ENCODE assay signal across 11 mouse cellular contexts in the genomic region with DNA sequence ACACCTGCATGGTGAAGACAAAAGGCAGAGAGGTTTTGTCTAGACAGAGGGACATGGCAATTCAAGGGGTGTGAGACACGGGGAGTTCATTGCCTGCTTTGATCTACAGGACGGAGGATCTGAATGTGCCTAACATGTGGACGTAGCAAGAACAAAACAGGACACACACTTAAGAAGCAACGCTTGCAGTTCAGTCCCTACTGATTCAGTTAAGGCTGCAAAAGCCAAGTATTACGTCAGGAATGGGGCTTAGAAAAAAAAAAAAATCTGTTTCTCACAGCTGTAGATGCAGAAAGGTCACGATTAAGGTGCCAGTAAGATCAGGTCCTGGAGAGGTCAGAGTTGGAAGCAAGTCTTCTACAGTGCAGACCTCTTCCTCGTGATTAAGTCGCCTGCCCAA. TPM values are rescaled to one million over a fixed set of nuclear protein-coding genes. Genes with fewer than 3 reads are reported as not detected.
DNase-seq lines count a peak whose midpoint lies in the region; ATAC-seq and TF ChIP-seq lines count a peak whose summit lies in the region.
"Had no signal": no experiment of that assay in that cellular context is flagged by ENCODE, and none has a peak within 500 bp of the region (broad histone marks: within the 10 kb centered on the region; RNA-seq: fewer than 3 reads in every experiment).

No protein-coding gene starts in this region.

- TF ChIP-seq EP300 in heart, adult 2 months (IDR thresholded peaks at IDR 0.05; ENCODE audit: insufficient read depth, low read depth, low read length), result no peak
- TF ChIP-seq EP300 in stomach, postnatal 0 days (optimal IDR thresholded peaks at IDR 0.05), result no peak

- no peaks in the 10 kb centered on the region; the same call in 1 of the 2 replicates for H3K4me1 ChIP-seq in heart, adult 2 months (ENCODE audit: control insufficient read depth, insufficient read depth, low read length)
- H3K4me1 ChIP-seq in heart, embryonic 10.5 days, result peaks cover 9% of the 10 kb centered on the region; the same call in 1 of the 2 replicates
- H3K4me1 ChIP-seq in stomach, embryonic 14.5 days (ENCODE audit: control insufficient read depth, insufficient read depth, low read length), result peaks cover 10% of the 10 kb centered on the region; the same call in 1 of the 2 replicates
- no peaks in the 10 kb centered on the region for H3K4me1 ChIP-seq in stomach, postnatal 0 days (replicated peaks; ENCODE audit: control insufficient read depth, insufficient read depth)
- peaks cover 11% of the 10 kb centered on the region; the same call in 1 of the 2 replicates for H3K4me1 ChIP-seq in limb, embryonic 14.5 days (ENCODE audit: control insufficient read depth, insufficient read depth, low read length)
- no peaks in the 10 kb centered on the region for H3K4me1 ChIP-seq in liver, embryonic 11.5 days (replicated peaks; ENCODE audit: control insufficient read depth, insufficient read depth, low read length)

- H3K36me3 ChIP-seq in heart, adult 2 months (ENCODE audit: control insufficient read depth, insufficient read depth, low read length), result no peaks in the 10 kb centered on the region
- no peaks in the 10 kb centered on the region for H3K36me3 ChIP-seq in heart, embryonic 10.5 days
- H3K36me3 ChIP-seq in stomach, embryonic 14.5 days (ENCODE audit: control insufficient read depth, insufficient read depth, low read length), result no peaks in the 10 kb centered on the region
- no peaks in the 10 kb centered on the region for H3K36me3 ChIP-seq in stomach, postnatal 0 days (ENCODE audit: control insufficient read depth, insufficient read depth, low read length)
- H3K36me3 ChIP-seq in limb, embryonic 14.5 days (ENCODE audit: control insufficient read depth, insufficient read depth, low read length), result no peaks in the 10 kb centered on the region
- H3K36me3 ChIP-seq in liver, embryonic 11.5 days (ENCODE audit: control insufficient read depth, insufficient read depth, low read length), result no peaks in the 10 kb centered on the region
- H3K36me3 ChIP-seq: embryonic facial prominence, embryonic 13.5 days had no signal

- TF ChIP-seq CTCF in heart, adult 2 months (IDR thresholded peaks at IDR 0.05), result no peak
- TF ChIP-seq CTCF in stomach, postnatal 0 days (IDR thresholded peaks at IDR 0.05; ENCODE audit: low read depth), result no peak

- WGBS in heart, adult 2 months, result 65% methylated on average over 8 of the region's 8 CpGs
- WGBS in heart, embryonic 10.5 days, result 65% methylated on average over 8 of the region's 8 CpGs
- 39% methylated on average over 8 of the region's 8 CpGs for WGBS in stomach, embryonic 14.5 days
- WGBS in stomach, postnatal 0 days, result 45% methylated on average over 8 of the region's 8 CpGs
- WGBS in limb, embryonic 14.5 days, result 38% methylated on average over 8 of the region's 8 CpGs
- 67% methylated on average over 8 of the region's 8 CpGs for whole genome bisulfite sequencing in liver, embryonic 11.5 days

- no peaks in the 10 kb centered on the region for H3K27me3 ChIP-seq in heart, adult 2 months (ENCODE audit: control insufficient read depth, insufficient read depth, low read length)
- no peaks in the 10 kb centered on the region for H3K27me3 ChIP-seq in heart, embryonic 10.5 days (ENCODE audit: insufficient read depth, poor library complexity, severe bottlenecking)
- no peaks in the 10 kb centered on the region for H3K27me3 ChIP-seq in stomach, embryonic 14.5 days (ENCODE audit: control insufficient read depth, insufficient read depth, low read length)
- no peaks in the 10 kb centered on the region for H3K27me3 ChIP-seq in stomach, postnatal 0 days (ENCODE audit: control insufficient read depth, insufficient read depth, low read length)
- H3K27me3 ChIP-seq in limb, embryonic 14.5 days (ENCODE audit: control insufficient read depth, insufficient read depth, low read length), result no peaks in the 10 kb centered on the region
- no peaks in the 10 kb centered on the region for H3K27me3 ChIP-seq in liver, embryonic 11.5 days (replicated peaks; ENCODE audit: control insufficient read depth, insufficient read depth, low read length)
- H3K27me3 ChIP-seq: embryonic facial prominence, embryonic 13.5 days had no signal

- H3K9me3 ChIP-seq in heart, embryonic 10.5 days, result no peaks in the 10 kb centered on the region
- H3K9me3 ChIP-seq in stomach, embryonic 14.5 days (ENCODE audit: control insufficient read depth, low read depth, low read length), result no peaks in the 10 kb centered on the region
- H3K9me3 ChIP-seq in stomach, postnatal 0 days (ENCODE audit: control insufficient read depth, low read length), result no peaks in the 10 kb centered on the region
- H3K9me3 ChIP-seq in limb, embryonic 14.5 days (ENCODE audit: control insufficient read depth, low read length), result no peaks in the 10 kb centered on the region
- no peaks in the 10 kb centered on the region for H3K9me3 ChIP-seq in liver, embryonic 11.5 days (ENCODE audit: control insufficient read depth, low read length)
- H3K9me3 ChIP-seq: embryonic facial prominence, embryonic 13.5 days had no signal

- no peaks in the 10 kb centered on the region for H3K79me2 ChIP-seq in heart, adult 2 months (replicated peaks; ENCODE audit: control insufficient read depth, insufficient read depth, low read length)

- no peak for TF ChIP-seq POLR2A in heart, adult 2 months (IDR thresholded peaks at IDR 0.05; ENCODE audit: insufficient read depth, low read depth, low read length)
- TF ChIP-seq POLR2A in limb, embryonic 14.5 days (IDR thresholded peaks at IDR 0.05; ENCODE audit: borderline replicate concordance, extremely low read depth, insufficient read depth, insufficient read length), result no peak

- H3K4me3 ChIP-seq in heart, adult 2 months, result no peak overlapping the region
- H3K4me3 ChIP-seq in heart, embryonic 10.5 days, result no peak overlapping the region
- no peak overlapping the region for H3K4me3 ChIP-seq in stomach, embryonic 14.5 days (ENCODE audit: low read depth, low read length)
- H3K4me3 ChIP-seq in stomach, postnatal 0 days (ENCODE audit: low read depth, low read length), result no peak overlapping the region
- no peak overlapping the region for H3K4me3 ChIP-seq in limb, embryonic 14.5 days (replicated peaks; ENCODE audit: low read length)
- no peak overlapping the region for H3K4me3 ChIP-seq in liver, embryonic 11.5 days (ENCODE audit: low read depth, low read length)
- H3K4me3 ChIP-seq: embryonic facial prominence, embryonic 13.5 days had no signal

- H3K27ac ChIP-seq in heart, adult 2 months, result peak overlapping the region; percentile 36
- no peak overlapping the region for H3K27ac ChIP-seq in heart, embryonic 10.5 days
- peak overlapping the region; percentile 53; the same call in 1 of the 2 replicates for H3K27ac ChIP-seq in stomach, embryonic 14.5 days (ENCODE audit: low read length)
- H3K27ac ChIP-seq in stomach, postnatal 0 days (replicated peaks), result no peak overlapping the region; the same call in 1 of the 2 replicates
- H3K27ac ChIP-seq in limb, embryonic 14.5 days (replicated peaks; ENCODE audit: low read depth, low read length), result no peak overlapping the region
- no peak overlapping the region for H3K27ac ChIP-seq in liver, embryonic 11.5 days (ENCODE audit: low read depth, low read length)
- H3K27ac ChIP-seq: embryonic facial prominence, embryonic 13.5 days; hindbrain, postnatal 0 days had no signal

- H3K9ac ChIP-seq in heart, adult 2 months (ENCODE audit: low read depth, low read length), result no peak overlapping the region
- H3K9ac ChIP-seq in stomach, embryonic 14.5 days (replicated peaks; ENCODE audit: low read depth, low read length), result no peak overlapping the region
- no peak overlapping the region for H3K9ac ChIP-seq in stomach, postnatal 0 days (ENCODE audit: low read length)
- H3K9ac ChIP-seq in limb, embryonic 14.5 days (ENCODE audit: low read depth, low read length, severe bottlenecking), result no peak overlapping the region
- no peak overlapping the region for H3K9ac ChIP-seq in liver, embryonic 11.5 days (ENCODE audit: low read depth, low read length)
- H3K9ac ChIP-seq: embryonic facial prominence, embryonic 13.5 days had no signal

- H3K4me2 ChIP-seq in stomach, embryonic 14.5 days (replicated peaks; ENCODE audit: low read depth, low read length), result no peak overlapping the region
- no peak overlapping the region for H3K4me2 ChIP-seq in stomach, postnatal 0 days (replicated peaks; ENCODE audit: low read depth)
- H3K4me2 ChIP-seq in limb, embryonic 14.5 days (replicated peaks; ENCODE audit: low read depth, low read length, severe bottlenecking), result no peak overlapping the region
- H3K4me2 ChIP-seq in liver, embryonic 11.5 days, result no peak overlapping the region

- ATAC-seq in stomach, embryonic 14.5 days (ENCODE audit: insufficient number of reproducible peaks, insufficient read depth, low FRiP score, low read depth), result peak; percentile 8; the same call in 1 of the 2 replicates
- no peak for ATAC-seq in stomach, postnatal 0 days (ENCODE audit: low FRiP score, low TSS enrichment)
- ATAC-seq in limb, embryonic 14.5 days (ENCODE audit: low FRiP score, low read depth), result 0 out of 2 replicates have a peak, but pooled peaks have one; percentile 6
- no peak for ATAC-seq in liver, embryonic 11.5 days (replicated peaks; ENCODE audit: low FRiP score)

- intact Hi-C loops in heart, adult 2 months (cut with DNase I), result no loop called here

- peak in 1 of 2 experiments; percentile 5 for DNase-seq in heart, adult 2 months
- no peak for DNase-seq in heart, embryonic 10.5 days (ENCODE audit: low spot score)
- no peak for DNase-seq in stomach, postnatal 0 days (ENCODE audit: low spot score)
- DNase-seq in limb, embryonic 14.5 days (ENCODE audit: low spot score), result peak; percentile 20
- no peak for DNase-seq in left cerebral cortex, adult 8-10 months (ENCODE audit: low spot score in 2 of 2)
- no peak for DNase-seq in liver, embryonic 11.5 days (ENCODE audit: low spot score)
- DNase-seq: cerebellum, adult 11-12 months; thymus, postnatal 36 days had no signal

RNA-seq across cellular contexts. Expression of gene Gm527, which starts 14.5 kb away (rescaled TPM):
- total RNA-seq in heart, adult 2 months (2021), result 1 to 10 TPM; 3.0 TPM
- 1.5 and 2.5 TPM in 2 replicates for polyA plus RNA-seq in heart, adult 2 months (2012; rRNA removed)
- 1.4 and 2.4 TPM in 2 replicates for polyA plus RNA-seq in heart, embryonic 10.5 days (2016; fragmentation: Nextera tagmentation; extraction: Ambion mirVana)
- polyA plus RNA-seq in stomach, embryonic 14.5 days (2014; fragmentation: Nextera tagmentation; extraction: Ambion mirVana), result 3.1 and 3.6 TPM in 2 replicates
- 2.0 and 2.1 TPM in 2 replicates for polyA plus RNA-seq in stomach, postnatal 0 days (2015; fragmentation: Nextera tagmentation; extraction: Ambion mirVana)
- 7.2 and 7.3 TPM in 2 replicates for polyA plus RNA-seq in limb, embryonic 14.5 days (2012; rRNA removed)
- 5.5 and 5.9 TPM in 2 replicates for polyA plus RNA-seq in limb, embryonic 14.5 days (2014; fragmentation: Nextera tagmentation; extraction: Ambion mirVana)
- total RNA-seq in left cerebral cortex, adult 8-10 months (2022), result 10 to 100 TPM; 10.7 to 17.1 (median 15.1) TPM
- polyA plus RNA-seq in liver, embryonic 11.5 days (2014; fragmentation: Nextera tagmentation; extraction: Ambion mirVana), result 0.81 and 0.97 TPM in 2 replicates

Comparison
In these comparisons a context has a peak if more than half of its experiments do, and no peak if none do; other contexts are left out.
1. H3K27ac ChIP-seq: peak in heart, adult 2 months (single experiment) and stomach, embryonic 14.5 days (single experiment); none in heart, embryonic 10.5 days (single experiment), stomach, postnatal 0 days (single experiment), limb, embryonic 14.5 days (single experiment) and liver, embryonic 11.5 days (single experiment).
2. ATAC-seq: peak in stomach, embryonic 14.5 days (single experiment) and limb, embryonic 14.5 days (single experiment); none in stomach, postnatal 0 days (single experiment) and liver, embryonic 11.5 days (single experiment).